Mouse (Mus musculus) layer of hippocampus, adult 2 months (tissue): ENCODE data around the gene Pkp4. TPM values are rescaled to one million over a fixed set of nuclear protein-coding genes. Genes with fewer than 3 reads are reported as not detected.
A peak's percentile ranks its signal among the peaks of the same experiment; 100 is the strongest.

ENCODE experiments used
- DNase-seq, 2 experiments: peaks; one replicate each; pipeline ENCODE4 v3.0.0; 2022; ENCODE audit warnings: low spot score in 2 of 2
- H3K27ac ChIP-seq: fragments of 200-600 bp; 2 replicates; pipeline ENCODE4 v1.8.1; 2022
- H3K4me3 ChIP-seq: fragments of 200-600 bp; 2 replicates; pipeline ENCODE4 v1.8.1; 2022; ENCODE audit warnings: mild to moderate bottlenecking
- CTCF ChIP-seq: fragments of 200-600 bp; conservative IDR thresholded peaks from 2 replicates; pipeline ENCODE4 v1.8.1; 2022; ENCODE audit warnings: antibody characterized with exemption, mild to moderate bottlenecking, moderate library complexity
- total RNA-seq, 2 experiments: library from RNA; stranded (reverse); gene quantifications; 2 replicates each; pipeline ENCODE4 v1.2.3; 2021

Pkp4 gene
- total RNA-seq, 2 experiments from 2014 or later = 300 to 306 TPM

DNA sequence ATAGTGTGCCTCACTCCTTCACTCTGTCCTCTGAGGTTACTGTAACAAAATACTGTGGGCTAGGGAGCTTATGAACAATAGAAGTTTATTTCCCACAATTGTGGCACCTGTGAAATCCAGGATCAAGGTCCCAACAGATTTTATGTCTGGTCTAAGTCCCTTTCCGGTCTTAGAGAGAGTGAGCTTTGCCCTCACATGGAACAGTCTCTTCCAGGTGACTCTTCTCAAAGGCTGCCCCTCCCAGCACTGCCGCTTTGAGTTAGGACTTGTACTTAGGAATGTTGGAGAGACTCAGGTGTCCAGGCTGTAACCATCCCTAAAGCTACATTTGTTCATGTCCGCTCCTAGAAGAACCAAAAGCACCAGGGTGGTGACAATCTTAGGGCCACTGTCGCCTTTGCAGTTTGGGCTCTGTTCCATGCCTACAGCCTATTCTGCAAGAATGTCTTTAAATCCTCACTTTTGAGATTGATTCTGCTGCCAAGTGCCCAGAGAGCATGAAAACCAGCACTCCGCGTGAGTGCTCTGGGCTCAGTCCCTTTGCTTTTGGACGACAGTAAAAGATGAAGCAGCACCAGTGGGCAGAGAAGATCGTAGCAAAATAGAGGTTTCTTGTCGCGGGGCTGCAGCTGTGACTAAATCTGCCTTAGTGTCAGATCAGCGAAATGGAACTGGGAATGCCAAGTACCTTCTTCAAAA, 184.6 kb downstream of the Pkp4 start:
- TF ChIP-seq CTCF = no peak
- H3K4me3 ChIP-seq = no peak overlapping the region
- peak overlapping the region; percentile 77; the same call in 1 of the 2 replicates for H3K27ac ChIP-seq
- no peak for DNase-seq

DNA sequence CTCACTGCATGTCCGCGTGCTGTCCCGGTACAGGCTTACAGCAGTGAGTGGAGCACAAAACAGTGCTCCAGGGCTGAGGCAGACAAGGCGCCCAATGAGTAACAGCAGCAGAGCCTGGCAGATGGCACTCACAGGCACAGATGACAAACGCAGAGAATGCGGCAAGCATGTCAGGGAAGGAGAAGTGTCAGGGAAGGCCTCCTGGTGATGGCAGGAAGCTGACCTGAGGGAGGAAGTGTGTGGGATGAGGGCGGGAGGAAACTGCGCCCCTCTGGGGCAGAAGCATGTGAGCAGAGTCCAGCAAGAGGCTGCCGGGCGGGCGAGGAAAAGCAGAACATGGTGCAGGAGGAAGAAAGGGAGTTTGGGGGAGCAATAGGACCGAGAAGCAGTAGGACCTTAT, 185.8 kb downstream of the Pkp4 start:
- no peak for TF ChIP-seq CTCF
- DNase-seq = peak; percentile 60 to 67
- Histone ChIP-seq H3K27ac (peak overlapping the region; percentile 77), H3K4me3 (no peak overlapping the region)

DNA sequence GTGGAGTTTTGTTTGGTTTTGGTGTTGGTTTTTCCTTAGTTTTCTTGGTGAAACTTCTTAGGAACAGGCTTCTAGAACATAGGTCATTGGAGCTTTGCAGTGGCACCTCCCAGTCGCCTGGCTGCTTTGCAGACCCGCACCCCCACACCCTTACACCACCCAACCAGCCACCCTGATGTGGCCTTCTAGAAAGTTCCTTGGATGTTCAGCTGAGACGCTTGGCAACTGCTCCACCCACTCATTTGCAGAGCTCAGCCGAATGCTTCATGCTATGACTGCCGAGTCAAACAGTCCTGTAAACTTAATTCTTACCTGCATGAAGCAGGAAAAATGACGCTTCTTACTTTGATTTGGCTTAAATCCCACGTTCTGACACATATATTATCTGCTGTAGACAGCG, 187.9 kb downstream of the Pkp4 start:
- Histone ChIP-seq H3K27ac (no peak overlapping the region), H3K4me3 (no peak overlapping the region)
- no peak for DNase-seq
- no peak for TF ChIP-seq CTCF

DNA sequence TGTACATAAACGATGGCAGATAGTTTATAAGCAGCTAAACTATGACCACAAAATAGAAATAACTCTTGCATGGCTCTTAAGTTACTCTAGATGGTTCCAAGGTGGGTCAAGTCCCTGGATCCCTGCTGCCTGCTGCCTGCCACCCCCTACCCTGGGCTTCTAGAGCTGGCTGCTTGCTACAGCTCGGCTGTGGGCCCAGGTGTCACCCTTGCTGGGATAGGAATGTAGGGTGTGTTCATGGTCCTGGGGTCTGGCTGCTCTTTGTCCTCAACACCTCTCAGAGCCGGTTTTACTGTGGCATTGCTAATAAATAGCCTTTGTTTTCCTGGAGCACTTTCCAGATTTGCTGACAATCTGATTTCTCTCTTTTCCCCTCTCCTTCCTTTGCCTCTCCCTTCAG, 189.4 kb downstream of the Pkp4 start:
- no peak for TF ChIP-seq CTCF
- no peak overlapping the region for H3K4me3 ChIP-seq
- H3K27ac ChIP-seq = peak overlapping the region; percentile 77; the same call in 1 of the 2 replicates
- DNase-seq = no peak

DNA sequence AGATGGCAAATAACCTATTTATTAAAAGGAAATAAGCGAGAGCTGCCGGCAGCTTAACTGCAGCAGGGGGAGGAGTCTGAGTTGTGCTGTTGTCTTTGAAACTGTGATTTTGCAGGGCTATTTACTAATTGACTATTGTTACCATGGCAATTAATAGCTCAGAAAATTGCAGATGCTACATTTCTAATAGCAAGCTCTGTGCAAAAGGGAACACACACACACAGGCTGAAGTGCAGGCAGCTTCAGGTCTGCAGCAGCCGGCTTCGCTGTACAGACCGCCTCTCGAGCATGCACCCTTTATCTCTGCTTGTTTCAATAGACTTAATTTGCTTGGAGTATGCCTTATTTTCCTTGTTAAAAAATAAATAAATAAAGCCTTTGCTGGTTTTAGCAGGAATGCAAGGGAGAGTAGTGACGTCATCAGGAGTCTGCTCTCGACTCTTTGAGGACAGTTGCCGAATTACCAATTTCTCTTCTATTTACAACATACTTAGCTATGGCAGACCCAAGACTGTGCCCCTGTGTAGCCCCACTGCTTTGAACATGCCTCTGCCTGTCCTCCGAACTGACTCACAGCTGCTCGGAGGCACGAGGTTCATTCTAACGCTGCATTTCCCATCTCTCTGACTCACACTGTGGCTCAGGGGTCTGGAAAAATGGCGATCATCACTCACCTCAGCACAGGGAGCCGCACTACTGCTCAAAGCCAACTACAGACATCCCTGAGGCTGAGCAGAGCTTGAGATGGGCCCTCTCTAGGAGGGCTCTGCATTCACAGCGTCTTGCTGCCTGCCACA, 190.9 kb downstream of the Pkp4 start:
- peak overlapping the region; percentile 77 for H3K27ac ChIP-seq
- no peak for TF ChIP-seq CTCF
- H3K4me3 ChIP-seq = no peak overlapping the region
- no peak for DNase-seq

DNA sequence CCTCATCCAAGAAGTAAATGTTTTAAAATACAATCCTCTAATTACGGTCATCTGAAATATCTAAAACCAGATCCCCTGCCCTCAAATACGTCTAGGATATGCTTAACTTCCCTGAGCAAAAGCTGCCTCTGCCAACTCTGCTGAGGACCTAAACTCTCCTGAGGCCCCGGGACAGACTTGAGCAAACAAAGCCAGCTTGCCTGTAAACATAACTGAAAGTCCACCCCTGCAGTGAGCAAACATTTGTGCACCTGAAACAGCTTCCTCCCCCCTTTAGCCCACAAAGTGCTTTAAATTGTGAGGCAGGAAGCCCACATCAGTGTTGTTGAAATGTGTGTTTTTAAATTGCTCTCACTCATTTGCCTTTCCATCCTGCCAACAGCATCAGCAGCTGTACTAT, 193.2 kb downstream of the Pkp4 start:
- no peak for TF ChIP-seq CTCF
- no peak for DNase-seq
- Histone ChIP-seq H3K27ac (no peak overlapping the region), H3K4me3 (no peak overlapping the region)

DNA sequence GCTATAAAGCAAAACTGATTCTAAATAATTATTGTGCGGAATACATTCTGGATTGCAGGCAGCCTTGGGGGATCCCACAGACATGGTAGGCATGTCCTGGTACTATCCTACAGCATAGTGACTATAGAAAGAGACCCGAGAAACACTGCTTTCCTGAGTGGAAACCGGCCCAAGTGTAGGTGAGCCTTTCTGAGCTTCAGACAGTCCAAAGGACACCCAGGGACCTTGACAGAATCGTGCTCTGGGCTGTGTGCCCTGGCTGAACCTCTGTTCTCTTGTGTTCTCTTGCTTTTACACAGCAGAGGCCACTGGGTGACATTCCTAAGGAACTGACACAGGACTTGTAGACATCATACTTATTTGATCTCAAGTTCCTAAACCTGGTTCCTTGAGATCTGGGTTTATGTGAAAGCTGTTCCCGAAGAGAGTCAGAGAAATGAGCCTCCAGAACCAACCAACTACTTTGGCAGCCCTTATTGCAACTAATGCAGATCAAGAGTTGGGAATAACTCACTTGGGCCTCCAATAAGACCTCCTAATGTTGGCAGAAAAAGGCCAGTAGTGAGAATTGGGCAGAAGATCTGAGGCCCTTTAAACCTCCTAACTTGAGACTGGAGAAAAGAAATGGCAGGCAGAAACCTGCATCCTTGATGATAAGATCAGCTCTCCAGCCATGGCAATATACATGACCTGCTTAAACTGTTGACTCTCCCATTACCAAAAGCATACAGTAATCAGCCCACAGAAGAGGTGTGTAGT, 195.1 kb downstream of the Pkp4 start:
- no peak for TF ChIP-seq CTCF
- Histone ChIP-seq H3K4me3 (no peak overlapping the region), H3K27ac (no peak overlapping the region)
- DNase-seq = no peak

DNA sequence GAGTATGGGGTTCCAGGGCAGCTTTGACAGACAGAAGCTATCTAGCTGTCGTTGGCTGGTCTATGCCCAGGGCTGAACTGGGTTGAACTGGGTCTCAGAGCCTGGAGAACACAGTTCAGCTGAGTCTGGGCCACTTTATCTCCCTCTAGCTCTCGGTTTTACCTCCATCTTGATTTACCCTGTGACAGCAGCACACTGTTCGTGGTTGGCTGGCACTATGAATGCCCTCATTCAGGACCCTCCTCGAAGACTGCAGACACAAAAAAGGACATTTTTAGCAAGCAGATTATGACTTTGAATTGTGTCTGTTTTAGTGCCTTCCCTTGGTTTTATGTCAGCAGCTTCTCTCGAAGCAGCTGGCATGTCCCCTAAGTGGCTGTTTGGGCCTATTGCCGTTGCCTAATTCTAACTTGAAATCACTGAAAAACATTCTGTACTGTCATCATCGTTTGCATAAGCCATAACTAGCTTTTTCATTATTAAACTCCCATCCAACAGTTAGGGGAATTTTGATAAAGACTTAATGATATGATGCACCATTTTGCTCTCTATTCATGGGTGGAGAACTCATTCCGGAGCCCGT, 199.2 kb downstream of the Pkp4 start:
- TF ChIP-seq CTCF = no peak
- Histone ChIP-seq H3K4me3 (no peak overlapping the region), H3K27ac (peak overlapping the region; percentile 44; the same call in 1 of the 2 replicates)
- no peak for DNase-seq

DNA sequence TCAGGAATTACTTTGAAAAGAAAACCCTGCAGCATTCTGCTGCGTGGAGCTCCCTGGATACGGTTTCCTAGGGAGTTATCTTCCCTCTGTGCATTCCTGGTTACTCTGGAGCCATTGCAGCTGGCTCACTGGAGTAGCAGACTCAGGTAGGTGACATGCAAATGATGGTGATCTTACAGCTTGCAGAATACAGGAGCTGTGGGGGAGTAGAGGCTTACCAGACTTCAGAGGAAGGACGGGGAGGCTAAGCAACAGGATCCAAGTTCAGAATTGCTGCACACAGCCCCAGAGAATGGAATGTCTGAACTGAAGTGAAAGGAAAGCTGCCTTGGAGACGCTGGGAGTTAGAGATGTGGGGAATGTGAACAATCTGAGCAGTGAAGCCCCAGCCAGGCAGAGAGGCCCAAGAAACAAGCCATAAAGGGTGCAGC, 200.7 kb downstream of the Pkp4 start:
- Histone ChIP-seq H3K27ac (0 out of 2 replicates have a peak overlapping the region, but pooled peaks have one; percentile 48), H3K4me3 (no peak overlapping the region)
- TF ChIP-seq CTCF = no peak
- no peak for DNase-seq

DNA sequence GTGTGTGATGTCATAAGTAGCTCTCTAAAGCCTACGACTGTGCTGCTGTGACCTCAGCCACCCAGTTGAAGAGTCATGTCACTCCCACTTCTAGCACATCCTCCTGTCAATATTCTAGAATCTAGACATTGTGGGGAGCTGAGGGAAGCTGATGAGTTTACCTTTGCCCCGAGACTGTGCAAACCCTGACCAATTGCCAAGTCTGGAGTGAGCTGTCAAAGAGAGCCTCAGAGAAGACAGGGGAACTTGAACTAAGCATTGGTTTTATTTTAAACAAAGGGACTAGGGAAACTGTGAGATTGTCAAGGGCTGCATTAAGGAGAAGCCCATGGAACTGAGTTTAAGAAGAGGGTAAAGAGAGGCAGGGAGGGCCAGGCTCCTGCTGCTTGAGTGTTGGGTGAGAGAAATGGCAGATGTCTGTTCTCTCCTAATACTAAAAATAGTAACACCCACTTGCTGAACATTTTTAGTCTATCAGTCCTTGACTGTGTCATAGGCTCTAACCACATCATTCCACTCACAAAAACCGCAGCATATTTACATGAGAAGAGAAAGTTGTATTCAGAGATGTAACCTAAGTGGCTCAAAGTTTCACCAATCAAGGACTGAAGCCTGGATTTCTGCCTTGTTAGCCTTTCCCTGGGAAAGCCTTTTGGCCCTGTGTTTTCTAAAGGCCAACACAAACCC, 203.6 kb downstream of the Pkp4 start:
- H3K4me3 ChIP-seq = no peak overlapping the region
- TF ChIP-seq CTCF = no peak
- no peak for DNase-seq

DNA sequence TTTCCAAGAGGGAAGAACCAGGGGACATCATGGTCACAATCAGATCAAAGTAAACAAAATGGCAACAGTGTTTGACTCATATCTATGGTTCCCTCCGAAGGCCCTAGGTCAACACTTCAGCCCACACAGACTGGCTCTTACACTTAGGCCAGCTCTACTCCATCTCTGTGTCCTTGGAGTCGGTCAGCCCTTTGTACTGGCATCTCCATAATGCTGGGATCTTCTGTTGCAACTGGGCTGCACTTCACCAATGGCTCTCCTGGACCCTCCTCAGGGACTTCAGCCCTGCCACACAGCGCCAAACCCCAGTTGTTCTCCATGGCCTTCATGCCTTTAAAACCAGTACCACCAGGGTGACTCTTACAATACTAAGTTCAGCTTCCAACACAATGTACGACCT, 206.5 kb downstream of the Pkp4 start:
- no peak for TF ChIP-seq CTCF
- no peak overlapping the region for H3K27ac ChIP-seq
- DNase-seq = no peak
- no peak overlapping the region for H3K4me3 ChIP-seq

More for the DNA sequence above, 203.6 kb downstream of the Pkp4 start:
- H3K27ac ChIP-seq = no peak overlapping the region

DNA sequence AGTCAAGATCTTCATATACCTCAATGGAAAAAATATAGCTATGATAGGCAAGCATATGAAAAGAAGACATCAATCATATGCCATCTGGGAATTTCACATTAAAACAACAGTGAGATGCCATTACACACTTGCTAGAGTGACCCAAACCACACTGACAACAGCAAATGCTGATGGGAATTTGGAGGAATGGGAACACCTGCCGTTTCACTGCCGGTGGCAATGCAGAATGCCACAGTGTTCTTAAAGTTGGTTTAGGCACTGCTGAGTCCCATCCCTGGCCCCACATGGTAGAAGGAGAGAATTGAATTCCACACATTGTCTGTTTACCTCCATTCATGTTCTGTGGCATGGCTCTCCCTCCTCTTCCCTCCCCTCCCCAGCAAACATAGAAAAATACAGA, 212.5 kb downstream of the Pkp4 start:
- no peak for DNase-seq
- TF ChIP-seq CTCF = no peak
- no peak overlapping the region for H3K27ac ChIP-seq
- no peak overlapping the region for H3K4me3 ChIP-seq
